Mouse (Mus musculus): ENCODE measurements around the gene Thra.

The Thra gene

GRCm38 (mm10) chr11:98740393-98741050, at the start of gene Thra:
TSS of gene Thra (plus strand) at chr11:98740638.
- DNase-seq, result peak; percentile 70

GRCm38 (mm10) chr11:98693201-98693600, 47.2 kb upstream of the Thra start:
- DNase-seq, result peak; percentile 21

GRCm38 (mm10) chr11:98693746-98694145, 46.7 kb upstream of the Thra start:
- no peak for DNase-seq

- DNase-seq, result no peak
These were observed 46.1 kb upstream of the Thra start for GRCm38 (mm10) chr11:98694301-98694700.

GRCm38 (mm10) chr11:98695408-98695807, 45.0 kb upstream of the Thra start:
- DNase-seq, result no peak

- no peak for DNase-seq
These were observed 43.8 kb upstream of the Thra start for GRCm38 (mm10) chr11:98696454-98697216.

GRCm38 (mm10) chr11:98697225-98697624, 43.2 kb upstream of the Thra start:
- peak; percentile 36 for DNase-seq

GRCm38 (mm10) chr11:98698849-98699640, 41.4 kb upstream of the Thra start:
- DNase-seq, result no peak

- peak; percentile 87 for DNase-seq
These were observed 40.5 kb upstream of the Thra start for GRCm38 (mm10) chr11:98699911-98700310.

GRCm38 (mm10) chr11:98701213-98701670, 39.2 kb upstream of the Thra start, which contains the start of gene Csf3:
TSS of gene Csf3 (plus strand) at chr11:98701263.
- DNase-seq, result no peak

GRCm38 (mm10) chr11:98702323-98702722, 38.1 kb upstream of the Thra start:
- no peak for DNase-seq

GRCm38 (mm10) chr11:98705021-98705420, 35.4 kb upstream of the Thra start:
- DNase-seq, result no peak

GRCm38 (mm10) chr11:98707401-98708281, 32.8 kb upstream of the Thra start:
- DNase-seq, result peak; percentile 54

- peak; percentile 37 for DNase-seq
These were observed 32.0 kb upstream of the Thra start for GRCm38 (mm10) chr11:98708282-98708956.

- peak; percentile 78 for DNase-seq
These were observed 31.3 kb upstream of the Thra start for GRCm38 (mm10) chr11:98709001-98709741.

GRCm38 (mm10) chr11:98710416-98711045, 29.9 kb upstream of the Thra start:
- DNase-seq, result peak; percentile 90

GRCm38 (mm10) chr11:98711046-98711434, 29.4 kb upstream of the Thra start:
- DNase-seq, result no peak

GRCm38 (mm10) chr11:98712009-98712408, 28.4 kb upstream of the Thra start:
- peak; percentile 19 for DNase-seq

GRCm38 (mm10) chr11:98713703-98714102, 26.7 kb upstream of the Thra start:
- DNase-seq, result peak; percentile 25

GRCm38 (mm10) chr11:98715946-98716345, 24.5 kb upstream of the Thra start:
- DNase-seq, result no peak
